Mouse (Mus musculus): ENCODE data around the gene Mettl5. TPM values are rescaled to one million over a fixed set of nuclear protein-coding genes. Genes with fewer than 3 reads are reported as not detected.

Gene Mettl5
- total RNA-seq (2023; ENCODE audit: inconsistent age), result 13.5 to 18.1 TPM (median 17.0 TPM) in 4 replicates

DNA sequence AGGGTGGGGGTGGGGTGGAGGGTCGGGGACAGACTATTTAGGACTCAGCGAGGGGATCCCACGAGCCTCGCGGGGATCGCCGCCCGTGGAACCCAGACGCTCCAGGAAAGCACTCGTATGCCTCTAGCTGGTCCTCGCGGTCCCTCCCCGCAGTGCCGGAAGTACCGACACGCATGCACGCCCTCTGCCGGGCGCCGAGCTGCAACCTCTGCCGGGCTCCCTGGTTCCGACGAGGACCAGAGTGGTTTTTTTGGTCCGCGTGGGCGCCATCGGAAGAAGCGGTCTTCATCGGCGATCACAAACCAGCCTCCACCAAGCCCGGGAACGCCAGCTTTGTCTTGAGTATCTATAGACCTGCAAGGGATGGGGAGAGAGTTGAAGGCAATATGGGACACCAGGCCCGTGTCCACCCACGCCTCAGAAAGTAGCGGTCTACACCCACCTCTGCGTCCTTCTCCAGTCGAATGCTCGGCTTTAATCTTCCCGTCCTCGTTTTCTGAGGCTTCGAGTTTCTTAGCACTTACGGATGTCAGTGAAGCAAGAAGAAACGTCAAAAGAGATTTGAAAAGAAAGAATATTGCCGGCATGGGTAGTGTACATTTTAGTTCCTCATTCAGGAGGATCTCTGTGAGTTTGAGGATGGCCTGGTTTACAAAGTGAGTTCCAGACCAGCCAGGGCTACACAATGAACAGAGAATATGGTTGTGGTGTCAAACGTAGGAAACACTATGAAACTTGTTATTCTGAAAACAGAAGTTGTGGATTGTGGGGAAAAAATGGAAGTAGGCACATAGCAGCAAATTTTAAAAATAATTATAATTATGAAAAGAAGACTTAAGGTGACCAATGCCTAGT is at the start of gene Mettl5:
Mettl5 (minus strand) TSS at position 165 of the 855 bp plus-strand sequence.

DNA sequence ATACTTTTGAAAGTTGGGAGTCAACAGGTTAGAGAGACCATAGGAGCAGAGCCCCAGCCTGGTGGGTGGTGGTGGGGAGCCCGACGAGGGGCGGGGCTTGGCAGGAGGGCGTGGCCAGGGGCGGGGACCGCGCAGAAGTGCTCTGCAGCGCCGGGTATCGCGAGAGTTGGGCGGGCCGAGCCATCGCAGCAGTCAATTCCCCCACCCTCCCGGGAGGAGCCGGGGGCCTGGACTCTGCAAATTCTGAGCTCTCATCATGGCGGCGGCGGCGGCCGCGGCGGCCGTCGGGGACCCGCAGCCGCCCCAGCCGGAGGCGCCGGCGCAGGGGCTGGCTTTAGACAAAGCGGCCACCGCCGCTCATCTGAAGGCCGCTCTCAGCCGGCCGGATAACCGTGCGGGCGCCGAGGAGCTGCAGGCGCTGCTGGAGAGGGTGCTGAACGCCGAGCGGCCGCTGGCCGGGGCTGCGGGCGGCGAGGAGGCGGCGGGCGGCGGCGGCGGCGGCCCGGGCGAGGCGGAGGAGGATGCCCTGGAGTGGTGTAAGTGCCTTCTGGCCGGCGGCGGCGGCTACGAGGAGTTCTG is 11.7 kb upstream of the Mettl5 start, which contains the start of gene Ubr3:
Ubr3 (plus strand) TSS at position 208 of the 579 bp plus-strand sequence.

GRCm38 (mm10) chr2:69861485-69862091 is 23.8 kb downstream of the Mettl5 start, which contains the start of gene Ssb:
Gene Ssb, plus strand, starts transcription at chr2:69861562.

DNA sequence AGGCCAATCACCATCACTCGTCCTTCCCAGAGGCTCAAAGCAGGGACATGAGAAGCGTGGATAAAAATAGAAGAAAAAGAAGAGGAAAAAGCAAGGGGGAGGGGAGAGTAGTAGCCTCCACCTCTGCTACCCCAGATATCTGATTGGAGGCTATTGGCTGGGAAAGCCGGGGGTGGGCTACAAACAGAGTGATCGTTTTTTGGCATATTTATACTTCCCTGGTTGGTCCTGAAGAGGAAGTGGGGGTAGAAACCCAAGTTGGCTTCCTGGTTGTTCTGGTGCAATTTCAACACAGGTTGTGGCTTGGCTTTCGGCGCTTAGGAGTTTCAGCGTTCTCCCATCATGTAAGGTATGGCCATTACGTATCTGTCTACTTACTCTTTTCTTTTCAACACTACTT is 63.7 kb downstream of the Mettl5 start, which contains the start of gene Klhl23:
Klhl23 (plus strand) TSS at position 234 of the 400 bp plus-strand sequence.

Other genes with a start within 250 kb of the Mettl5 start
- 1.1 to 2.3 TPM (median 1.5 TPM) in 4 replicates for gene Bbs5, start 238.4 kb downstream of the Mettl5 start, total RNA-seq (2023; ENCODE audit: inconsistent age)
- 4.4 to 4.5 TPM in 2 of 4 replicates, not detected in the others for gene Klhl41, start 215.5 kb downstream of the Mettl5 start, total RNA-seq (2023; ENCODE audit: inconsistent age)
- gene Fastkd1, start 172.1 kb downstream of the Mettl5 start, total RNA-seq (2023; ENCODE audit: inconsistent age), result 20.8 to 28.9 TPM (median 24.5 TPM) in 4 replicates
- 81.9 to 115 TPM (median 100 TPM) in 4 replicates for gene Ppig, start 163.1 kb downstream of the Mettl5 start, total RNA-seq (2023; ENCODE audit: inconsistent age)
- gene Ccdc173, start 96.0 kb downstream of the Mettl5 start, total RNA-seq (2023; ENCODE audit: inconsistent age), result 3.3 to 4.6 TPM (median 3.7 TPM) in 4 replicates
- 36.4 to 40.2 TPM (median 39.4 TPM) in 4 replicates for gene Phospho2, start 96.0 kb downstream of the Mettl5 start, total RNA-seq (2023; ENCODE audit: inconsistent age)
- 0.35 to 0.42 TPM (median 0.42 TPM) in 3 of 4 replicates, not detected in the other for gene Klhl23, start 63.7 kb downstream of the Mettl5 start, total RNA-seq (2023; ENCODE audit: inconsistent age)
- 154 to 199 TPM (median 185 TPM) in 4 replicates for gene Ssb, start 24.1 kb downstream of the Mettl5 start, total RNA-seq (2023; ENCODE audit: inconsistent age)
- gene Ubr3, start 11.6 kb upstream of the Mettl5 start, total RNA-seq (2023; ENCODE audit: inconsistent age), result 61.5 to 88.5 TPM (median 80.4 TPM) in 4 replicates
- 0.36 to 1.0 TPM (median 0.58 TPM) in 4 replicates for gene Myo3b, start 153.5 kb upstream of the Mettl5 start, total RNA-seq (2023; ENCODE audit: inconsistent age)